Mouse (Mus musculus) testis, adult 2 months (tissue): ENCODE results near the gene Ppp1cc.

Experiments used
- CTCF ChIP-seq: fragments of 200-500 bp; IDR thresholded peaks from 2 replicates; pipeline ENCODE4 v1.5.1; 2012; ENCODE audit warnings: low read depth, mild to moderate bottlenecking, inconsistent platforms, low read length, moderate library complexity; ENCODE audit not compliant: control insufficient read depth, insufficient read depth, insufficient replicate concordance
- POLR2A ChIP-seq: fragments of 200-500 bp; IDR thresholded peaks from 2 replicates; pipeline ENCODE4 v1.6.1; 2012; ENCODE audit warnings: low read depth, mild to moderate bottlenecking, inconsistent platforms, low read length, moderate library complexity; ENCODE audit not compliant: control insufficient read depth

DNA sequence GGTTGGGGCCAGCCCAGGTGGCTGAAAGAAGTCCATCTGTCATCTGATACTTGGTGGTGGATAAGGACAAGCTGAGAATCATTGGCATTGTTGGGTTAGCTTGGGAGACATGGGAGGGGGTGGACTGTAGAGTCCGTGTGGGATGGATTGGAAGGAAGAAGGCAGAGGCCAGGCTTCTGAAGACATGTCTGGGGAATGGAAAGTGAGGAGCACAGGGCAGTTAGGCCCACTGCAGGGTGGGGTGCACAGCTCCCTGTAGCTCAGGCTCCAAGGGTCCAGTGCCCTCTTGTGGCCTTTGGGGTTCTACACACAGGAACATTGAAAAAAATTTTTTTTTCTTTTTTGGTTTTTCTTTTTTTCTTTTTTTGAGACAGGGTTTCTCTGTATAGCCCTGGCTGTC lies 18.3 kb downstream of the Ppp1cc start:
- TF ChIP-seq CTCF: no peak; the same call in 1 of the 2 replicates
- no peak for TF ChIP-seq POLR2A
